Mouse (Mus musculus) heart, adult 8-10 months (tissue): ENCODE measurements around the gene Hspg2. TPM values are rescaled to one million over a fixed set of nuclear protein-coding genes. Genes with fewer than 3 reads are reported as not detected.

ENCODE experiments used
- microRNA-seq: library from miRNA; unstranded; fragments of <30 nt; microRNA quantifications from one replicate; pipeline ENCODE4 v1.2.0, GENCODE M21; 2022
- total RNA-seq, 4 experiments: library from RNA; stranded (reverse); gene quantifications; 2 replicates each; pipeline ENCODE4 v1.2.4; 2022

Hspg2 gene
- total RNA-seq, 4 experiments from 2014 or later = 124 to 205 (median 189) TPM

Small RNAs within 50 kb of the gene (microRNA-seq; reads per million reads assigned to microRNA genes)
- 3.6 reads per million, percentile 7 among the genes with 10 or more reads in this experiment for gene Mir7018

Other genes with a start within 250 kb of the Hspg2 start
- under 1 TPM; 0.09 to 0.25 (median 0.15) TPM for gene Wnt4, start 191.3 kb upstream of the Hspg2 start, total RNA-seq
- gene Cdc42, start 111.0 kb upstream of the Hspg2 start, total RNA-seq = 100 to 1,000 TPM; 121 to 145 (median 138) TPM
- not detected for gene Cela3a, start 59.0 kb upstream of the Hspg2 start, total RNA-seq
- gene Cela3b, start 38.2 kb upstream of the Hspg2 start, total RNA-seq = not detected
- not detected for gene 1700013G24Rik, start 15.5 kb upstream of the Hspg2 start, total RNA-seq
- gene Ldlrad2, start 105.8 kb downstream of the Hspg2 start, total RNA-seq = not detected
- gene Usp48, start 125.0 kb downstream of the Hspg2 start, total RNA-seq = 10 to 100 TPM; 29.2 to 39.0 (median 33.6) TPM
- gene Rap1gap, start 196.0 kb downstream of the Hspg2 start, total RNA-seq = 10 to 100 TPM; 12.1 to 16.5 (median 14.5) TPM